Mouse (Mus musculus): ENCODE results near the gene Leprot. TPM values are rescaled to one million over a fixed set of nuclear protein-coding genes. Genes with fewer than 3 reads are reported as not detected.
A peak's percentile ranks its signal among the peaks of the same experiment; 100 is the strongest.

Leprot gene
- polyA plus RNA-seq, 1 experiment from 2014 or later = 65.7 TPM

DNA sequence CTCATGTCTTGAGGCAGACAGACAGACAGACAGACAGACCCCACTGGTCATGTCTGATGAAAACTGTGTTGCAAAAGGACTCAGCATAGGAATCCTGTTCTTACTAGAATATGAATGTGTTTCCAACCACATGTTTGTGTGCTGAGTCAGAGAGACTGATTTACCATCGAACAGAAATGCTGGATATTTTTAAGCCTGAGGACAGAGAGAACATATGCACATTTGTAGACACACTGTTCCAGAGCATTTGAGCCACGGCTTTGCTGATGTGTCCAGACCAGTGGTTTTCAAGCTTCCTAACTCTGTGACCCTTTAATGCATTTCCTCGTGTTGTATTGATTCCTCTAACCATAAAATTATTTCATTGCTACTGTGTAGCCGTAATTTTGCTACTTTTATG, 4.3 kb upstream of the Leprot start:
- no peak for ATAC-seq (ENCODE audit: insufficient number of reproducible peaks, insufficient read depth, low FRiP score, low TSS enrichment, low read depth)
- Histone ChIP-seq H3K9ac (replicated peaks) (no peak overlapping the region), H3K4me3 (replicated peaks) (no peak overlapping the region), H3K4me1 (replicated peaks) (no peaks in the 10 kb centered on the region), H3K9me3 (no peaks in the 10 kb centered on the region), H3K4me2 (no peak overlapping the region), H3K27ac (no peak overlapping the region), H3K36me3 (no peaks in the 10 kb centered on the region), H3K27me3 (no peaks in the 10 kb centered on the region)
- 84% methylated on average over 4 of the region's 4 CpGs for WGBS

DNA sequence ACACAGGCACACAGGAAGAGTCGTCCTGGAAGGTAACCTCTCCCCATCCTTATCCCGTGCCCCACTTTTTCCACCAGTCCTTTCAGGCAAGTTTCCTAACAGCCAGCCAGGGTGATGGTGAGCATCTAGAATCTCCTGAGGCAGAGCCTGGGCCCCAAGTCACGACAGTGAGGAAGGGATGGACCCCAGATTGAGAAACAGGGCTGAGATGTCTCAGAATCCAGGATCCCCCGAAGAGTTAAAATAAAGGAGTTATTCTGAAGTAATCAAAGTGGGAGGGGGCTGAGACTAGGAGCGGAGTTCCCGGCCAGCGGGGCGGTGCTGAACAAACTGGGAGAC, 692 bp upstream of the Leprot start:
- peaks cover 16% of the 10 kb centered on the region for H3K4me1 ChIP-seq (replicated peaks)
- H3K4me2 ChIP-seq = peak overlapping the region; percentile 66
- H3K36me3 ChIP-seq = no peaks in the 10 kb centered on the region
- WGBS = under 1% methylated on average over 8 of the region's 8 CpGs
- ATAC-seq (ENCODE audit: insufficient number of reproducible peaks, insufficient read depth, low FRiP score, low TSS enrichment, low read depth) = no peak; the same call in 1 of the 2 replicates
- H3K9me3 ChIP-seq = no peaks in the 10 kb centered on the region
- peak overlapping the region; percentile 71 for H3K4me3 ChIP-seq (replicated peaks)
- no peaks in the 10 kb centered on the region for H3K27me3 ChIP-seq
- peak overlapping the region; percentile 84 for H3K27ac ChIP-seq
- H3K9ac ChIP-seq (replicated peaks) = peak overlapping the region; percentile 68

DNA sequence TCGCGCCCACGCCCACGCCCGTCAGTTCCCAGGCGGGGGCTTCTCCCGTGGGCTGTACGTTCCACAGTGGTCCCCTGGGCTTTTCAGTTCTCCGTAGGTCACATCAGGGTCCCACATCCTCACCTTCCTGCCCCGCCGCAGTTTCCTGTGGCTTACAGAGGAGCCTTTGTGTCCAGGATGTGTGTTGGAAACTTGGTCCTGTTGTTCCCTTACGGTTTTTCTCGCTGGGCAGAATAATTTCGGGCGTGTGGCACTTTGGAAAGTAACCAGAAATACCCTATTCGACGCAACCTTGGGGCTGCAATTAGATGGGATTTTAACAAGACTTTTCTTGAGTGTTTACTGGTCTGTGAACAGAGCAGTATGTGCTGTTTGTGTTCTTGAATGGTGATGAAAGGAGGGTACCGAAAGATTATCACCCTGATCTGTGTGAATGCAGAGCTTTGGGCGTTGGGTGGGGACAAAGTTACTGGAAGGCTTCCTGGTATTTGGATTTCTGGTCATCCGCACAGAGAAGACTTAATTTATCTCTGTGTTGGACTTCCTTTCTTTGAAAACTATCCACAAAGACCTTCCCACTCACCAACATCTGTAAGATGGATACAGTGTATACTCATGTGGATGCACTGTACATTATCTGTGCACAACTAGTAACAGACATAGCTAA, 591 bp downstream of the Leprot start:
- Histone ChIP-seq H3K9me3 (no peaks in the 10 kb centered on the region), H3K36me3 (no peaks in the 10 kb centered on the region), H3K27ac (peak overlapping the region; percentile 95), H3K4me3 (replicated peaks) (peak overlapping the region; percentile 71), H3K27me3 (no peaks in the 10 kb centered on the region), H3K9ac (replicated peaks) (peak overlapping the region; percentile 87), H3K4me2 (peak overlapping the region; percentile 59), H3K4me1 (replicated peaks) (peaks cover 23% of the 10 kb centered on the region)
- 2% methylated on average over 20 of the region's 20 CpGs for WGBS
- no peak; the same call in 1 of the 2 replicates for ATAC-seq (ENCODE audit: insufficient number of reproducible peaks, insufficient read depth, low FRiP score, low TSS enrichment, low read depth)

DNA sequence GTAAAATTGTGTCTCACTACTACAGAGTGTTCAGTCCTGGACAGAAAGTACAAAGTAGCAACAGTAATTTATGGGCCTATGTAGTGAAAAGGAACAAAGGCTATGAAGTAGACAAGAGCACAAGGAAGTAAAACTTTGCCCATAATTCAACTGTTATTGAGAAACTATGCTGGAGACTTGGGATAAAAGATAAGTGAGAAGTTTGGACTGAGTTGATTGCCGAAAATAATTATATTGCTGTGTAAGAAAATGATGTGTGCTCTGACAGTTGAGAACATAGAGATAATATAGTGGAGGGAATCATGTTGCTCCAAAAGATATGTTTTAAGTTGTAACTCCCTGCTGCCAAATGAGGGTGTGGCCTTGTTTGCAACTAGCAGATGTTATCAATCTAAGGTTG, 1.2 kb downstream of the Leprot start:
- Histone ChIP-seq H3K4me1 (replicated peaks) (peaks cover 30% of the 10 kb centered on the region), H3K36me3 (no peaks in the 10 kb centered on the region), H3K9me3 (no peaks in the 10 kb centered on the region), H3K27ac (peak overlapping the region; percentile 95; the same call in 1 of the 2 replicates), H3K9ac (replicated peaks) (no peak overlapping the region), H3K4me3 (replicated peaks) (peak overlapping the region; percentile 71), H3K4me2 (peak overlapping the region; percentile 59), H3K27me3 (no peaks in the 10 kb centered on the region)
- 68% methylated on average over 1 of the region's 1 CpGs for WGBS
- no peak for ATAC-seq (ENCODE audit: insufficient number of reproducible peaks, insufficient read depth, low FRiP score, low TSS enrichment, low read depth)

DNA sequence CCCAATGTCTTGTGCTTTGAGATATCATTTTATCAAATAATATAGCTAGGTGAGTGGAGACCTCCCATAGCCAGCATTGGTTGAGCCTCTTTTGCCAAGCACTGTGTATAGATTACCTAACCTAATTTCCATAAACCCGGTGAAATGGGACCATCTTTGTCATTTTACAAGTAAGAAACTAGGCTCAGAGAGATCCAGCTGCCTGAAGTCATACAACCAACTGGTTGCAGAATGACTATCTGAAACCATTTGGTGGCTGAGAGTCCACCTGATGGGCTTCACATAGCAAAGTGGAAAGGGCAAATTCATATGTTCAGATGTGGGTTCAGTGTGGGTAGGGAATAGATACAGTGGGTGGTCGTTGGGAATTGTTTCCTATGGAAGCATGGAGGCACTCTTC, 3.4 kb downstream of the Leprot start:
- no peak overlapping the region for H3K4me3 ChIP-seq (replicated peaks)
- H3K27me3 ChIP-seq = no peaks in the 10 kb centered on the region
- no peak overlapping the region for H3K9ac ChIP-seq (replicated peaks)
- no peak overlapping the region for H3K4me2 ChIP-seq
- no peak overlapping the region for H3K27ac ChIP-seq
- WGBS = 94% methylated on average over 2 of the region's 2 CpGs
- no peaks in the 10 kb centered on the region for H3K9me3 ChIP-seq
- no peak for ATAC-seq (ENCODE audit: insufficient number of reproducible peaks, insufficient read depth, low FRiP score, low TSS enrichment, low read depth)
- peaks cover 41% of the 10 kb centered on the region for H3K4me1 ChIP-seq (replicated peaks)
- H3K36me3 ChIP-seq = no peaks in the 10 kb centered on the region

DNA sequence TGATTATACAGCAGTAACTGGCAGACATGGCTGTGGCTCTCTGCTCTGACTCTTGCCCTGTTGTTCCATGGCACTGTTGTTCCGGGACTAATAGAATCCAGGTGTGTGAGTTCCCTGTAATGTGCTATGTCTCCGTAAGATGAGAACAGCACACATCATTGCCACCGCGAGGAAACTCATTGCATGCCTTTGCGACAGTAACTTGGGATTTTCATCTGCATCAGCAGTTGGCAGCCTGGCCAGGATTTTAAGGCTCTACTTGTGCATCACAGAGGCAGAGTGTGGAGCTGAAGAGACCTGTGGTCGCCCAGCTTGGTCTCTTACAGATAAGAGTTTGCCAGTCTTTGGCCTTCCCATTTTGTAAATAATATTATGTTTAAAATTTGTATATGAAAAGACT, 6.7 kb downstream of the Leprot start:
- Histone ChIP-seq H3K27me3 (no peaks in the 10 kb centered on the region), H3K9ac (replicated peaks) (no peak overlapping the region), H3K4me1 (replicated peaks) (peaks cover 31% of the 10 kb centered on the region), H3K4me2 (no peak overlapping the region), H3K27ac (peak overlapping the region; percentile 59), H3K4me3 (replicated peaks) (no peak overlapping the region), H3K36me3 (peaks cover 13% of the 10 kb centered on the region), H3K9me3 (no peaks in the 10 kb centered on the region)
- no peak for ATAC-seq (ENCODE audit: insufficient number of reproducible peaks, insufficient read depth, low FRiP score, low TSS enrichment, low read depth)
- 20% methylated on average over 6 of the region's 6 CpGs for WGBS

DNA sequence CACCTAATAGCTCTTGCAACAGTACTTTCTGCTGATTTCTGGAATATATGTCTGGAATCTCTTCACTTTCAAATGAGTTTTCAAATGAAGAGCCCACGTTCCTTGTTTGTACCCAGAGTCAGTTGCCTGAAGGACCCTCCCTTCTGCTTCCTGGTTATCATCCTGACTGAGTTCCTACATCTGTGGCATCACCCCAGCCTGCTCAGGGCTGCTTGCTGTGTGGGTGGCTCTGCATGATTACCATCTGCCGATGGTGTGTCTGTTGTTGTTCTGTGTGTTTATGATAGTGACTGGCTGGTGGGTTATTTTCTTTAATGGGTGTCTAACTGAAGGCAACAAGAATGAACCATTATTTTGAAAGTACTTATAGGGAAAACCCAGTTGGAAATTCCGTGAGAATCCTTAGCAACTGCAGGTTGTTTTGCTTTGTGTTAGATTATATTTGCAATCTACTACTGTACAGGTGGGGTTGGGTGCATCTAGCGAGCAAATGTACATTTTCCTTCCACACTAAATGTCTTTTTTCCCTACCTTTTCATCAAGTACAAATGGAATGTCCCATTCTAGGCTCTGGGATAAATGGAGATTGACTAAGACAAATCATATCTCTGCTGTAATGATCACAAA, 7.4 kb downstream of the Leprot start:
- Histone ChIP-seq H3K36me3 (peaks cover 19% of the 10 kb centered on the region), H3K27me3 (no peaks in the 10 kb centered on the region), H3K9ac (replicated peaks) (no peak overlapping the region), H3K4me1 (replicated peaks) (peaks cover 26% of the 10 kb centered on the region), H3K27ac (peak overlapping the region; percentile 59), H3K4me3 (replicated peaks) (no peak overlapping the region), H3K9me3 (no peaks in the 10 kb centered on the region), H3K4me2 (no peak overlapping the region)
- no peak for ATAC-seq (ENCODE audit: insufficient number of reproducible peaks, insufficient read depth, low FRiP score, low TSS enrichment, low read depth)
- 74% methylated on average over 4 of the region's 4 CpGs for WGBS

DNA sequence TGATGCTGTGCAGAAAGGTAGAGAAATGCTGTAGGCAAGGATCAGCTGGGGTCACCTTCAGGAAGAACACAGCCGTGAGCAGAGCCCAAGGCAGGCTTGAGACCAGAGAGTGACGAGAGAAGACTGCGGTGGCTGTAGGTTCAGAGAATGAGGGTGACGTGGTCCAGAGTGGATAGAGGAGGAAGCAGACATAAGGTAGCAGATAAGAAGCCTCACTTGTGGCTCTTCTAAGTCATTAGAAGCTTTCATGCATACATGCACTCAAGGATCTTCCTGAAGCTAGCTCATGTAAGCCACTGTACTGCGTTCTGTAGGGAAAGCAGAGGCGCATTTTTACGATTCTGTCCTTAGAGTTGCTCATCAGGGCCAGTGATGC, 7.9 kb downstream of the Leprot start:
- no peak overlapping the region for H3K4me3 ChIP-seq (replicated peaks)
- ATAC-seq (ENCODE audit: insufficient number of reproducible peaks, insufficient read depth, low FRiP score, low TSS enrichment, low read depth) = no peak
- peaks cover 19% of the 10 kb centered on the region for H3K36me3 ChIP-seq
- no peaks in the 10 kb centered on the region for H3K9me3 ChIP-seq
- H3K27me3 ChIP-seq = no peaks in the 10 kb centered on the region
- H3K9ac ChIP-seq (replicated peaks) = no peak overlapping the region
- H3K27ac ChIP-seq = no peak overlapping the region
- no peak overlapping the region for H3K4me2 ChIP-seq
- H3K4me1 ChIP-seq (replicated peaks) = peaks cover 25% of the 10 kb centered on the region
- 90% methylated on average over 7 of the region's 7 CpGs for WGBS

DNA sequence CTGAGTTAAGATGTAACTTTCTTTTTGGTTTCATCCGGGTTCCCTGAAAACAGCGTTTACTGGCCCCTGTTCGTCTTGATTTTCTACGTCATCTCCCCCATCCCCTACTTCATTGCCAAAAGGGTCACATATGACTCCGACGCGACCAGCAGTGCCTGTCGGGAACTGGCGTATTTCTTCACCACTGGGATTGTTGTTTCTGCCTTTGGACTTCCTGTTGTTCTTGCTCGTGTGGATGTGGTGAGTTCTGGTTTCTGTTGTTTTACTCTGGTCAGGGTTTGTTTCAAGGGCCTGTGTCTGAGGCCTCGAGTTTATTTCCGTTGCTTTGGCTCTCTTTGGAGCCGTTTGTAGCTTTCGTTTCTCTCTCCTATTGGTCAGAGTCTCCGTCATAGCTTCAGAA, 8.5 kb downstream of the Leprot start:
- WGBS = 89% methylated on average over 15 of the region's 15 CpGs
- H3K27ac ChIP-seq = no peak overlapping the region
- peaks cover 26% of the 10 kb centered on the region for H3K36me3 ChIP-seq
- no peaks in the 10 kb centered on the region for H3K27me3 ChIP-seq
- no peak overlapping the region for H3K4me2 ChIP-seq
- ATAC-seq (ENCODE audit: insufficient number of reproducible peaks, insufficient read depth, low FRiP score, low TSS enrichment, low read depth) = no peak
- no peak overlapping the region for H3K4me3 ChIP-seq (replicated peaks)
- H3K9me3 ChIP-seq = no peaks in the 10 kb centered on the region
- no peak overlapping the region for H3K9ac ChIP-seq (replicated peaks)
- H3K4me1 ChIP-seq (replicated peaks) = peaks cover 25% of the 10 kb centered on the region

DNA sequence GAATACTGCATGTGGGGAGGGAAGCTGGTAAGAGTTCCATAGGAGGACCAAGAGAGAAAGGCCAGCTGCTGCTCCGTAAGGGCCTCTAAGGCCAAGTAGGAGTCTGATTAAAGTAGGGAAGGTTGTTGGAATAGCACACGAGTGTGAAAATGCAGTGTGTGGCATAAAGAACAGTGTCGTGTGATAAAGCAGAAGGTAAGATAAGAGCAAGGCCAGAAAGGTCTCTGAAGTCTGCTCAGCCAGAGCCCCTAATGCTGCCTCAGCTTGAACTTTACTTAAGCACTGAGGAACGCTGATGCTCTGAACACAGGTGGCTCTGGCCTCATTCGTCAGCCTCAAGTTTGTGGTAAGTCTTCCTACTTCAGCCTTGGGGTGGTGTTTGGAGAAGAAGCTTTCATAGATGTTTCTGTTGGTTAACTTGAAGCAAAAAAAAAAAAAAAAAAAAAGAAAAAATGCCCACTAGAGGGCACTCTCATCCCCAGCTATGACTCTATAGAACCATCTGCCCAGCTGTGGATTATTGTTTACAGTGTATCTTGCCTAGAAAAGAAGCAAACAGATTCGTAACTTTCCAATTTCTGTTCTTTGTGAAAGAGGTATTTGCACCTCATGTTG, 9.5 kb downstream of the Leprot start:
- Histone ChIP-seq H3K4me2 (no peak overlapping the region), H3K4me1 (replicated peaks) (peaks cover 25% of the 10 kb centered on the region), H3K9ac (replicated peaks) (no peak overlapping the region), H3K27ac (no peak overlapping the region), H3K27me3 (no peaks in the 10 kb centered on the region), H3K4me3 (replicated peaks) (no peak overlapping the region), H3K9me3 (no peaks in the 10 kb centered on the region), H3K36me3 (peaks cover 34% of the 10 kb centered on the region)
- no peak for ATAC-seq (ENCODE audit: insufficient number of reproducible peaks, insufficient read depth, low FRiP score, low TSS enrichment, low read depth)
- WGBS = 56% methylated on average over 6 of the region's 6 CpGs

DNA sequence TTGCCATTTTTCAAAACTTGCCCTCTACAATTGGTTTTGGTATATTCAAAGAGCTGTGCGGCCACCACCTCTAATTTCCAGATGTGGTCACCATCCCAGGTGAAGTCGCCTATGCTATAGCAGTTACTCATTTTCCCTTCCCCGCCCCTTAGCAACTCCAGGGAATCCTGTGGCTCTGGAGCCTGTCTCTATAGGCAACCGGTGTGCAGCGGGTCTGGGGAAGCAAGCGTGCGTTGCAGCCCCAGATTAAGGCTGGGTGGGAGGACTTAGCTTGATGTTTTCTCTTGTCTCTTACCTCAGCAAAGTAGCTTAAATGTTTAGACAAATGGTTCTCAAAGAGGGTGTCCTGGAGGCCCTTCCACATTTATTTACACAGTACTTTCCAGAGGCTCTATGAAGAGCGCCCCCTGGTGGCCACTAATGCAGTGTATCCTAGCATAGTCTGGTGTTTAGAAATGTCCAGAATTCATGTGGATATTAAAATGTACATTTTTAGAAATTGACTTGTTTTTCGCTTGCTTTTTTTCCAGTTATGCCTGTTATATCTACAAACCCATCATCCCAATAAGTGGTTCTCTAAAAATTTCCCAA, 16.7 kb downstream of the Leprot start:
- no peak overlapping the region for H3K27ac ChIP-seq
- no peak overlapping the region for H3K4me2 ChIP-seq
- ATAC-seq (ENCODE audit: insufficient number of reproducible peaks, insufficient read depth, low FRiP score, low TSS enrichment, low read depth) = no peak
- no peaks in the 10 kb centered on the region for H3K9me3 ChIP-seq
- H3K36me3 ChIP-seq = peaks cover 34% of the 10 kb centered on the region
- H3K27me3 ChIP-seq = no peaks in the 10 kb centered on the region
- WGBS = 64% methylated on average over 9 of the region's 9 CpGs
- no peak overlapping the region for H3K9ac ChIP-seq (replicated peaks)
- no peaks in the 10 kb centered on the region for H3K4me1 ChIP-seq (replicated peaks)
- no peak overlapping the region for H3K4me3 ChIP-seq (replicated peaks)

Measured in limb, embryonic 12.5 days (tissue).